Mouse (Mus musculus) B cell, adult (primary cell): ENCODE results near the gene Fkbp15. TPM values are rescaled to one million over a fixed set of nuclear protein-coding genes. Genes with fewer than 3 reads are reported as not detected.

ENCODE experiments used
- total RNA-seq: library from RNA; stranded (reverse); gene quantifications from 4 replicates; pipeline ENCODE4 v1.2.4, GENCODE M21; 2023; ENCODE audit not compliant: inconsistent age

Fkbp15 gene
- 101 to 103 TPM (median 102 TPM) in 4 replicates for total RNA-seq

DNA sequence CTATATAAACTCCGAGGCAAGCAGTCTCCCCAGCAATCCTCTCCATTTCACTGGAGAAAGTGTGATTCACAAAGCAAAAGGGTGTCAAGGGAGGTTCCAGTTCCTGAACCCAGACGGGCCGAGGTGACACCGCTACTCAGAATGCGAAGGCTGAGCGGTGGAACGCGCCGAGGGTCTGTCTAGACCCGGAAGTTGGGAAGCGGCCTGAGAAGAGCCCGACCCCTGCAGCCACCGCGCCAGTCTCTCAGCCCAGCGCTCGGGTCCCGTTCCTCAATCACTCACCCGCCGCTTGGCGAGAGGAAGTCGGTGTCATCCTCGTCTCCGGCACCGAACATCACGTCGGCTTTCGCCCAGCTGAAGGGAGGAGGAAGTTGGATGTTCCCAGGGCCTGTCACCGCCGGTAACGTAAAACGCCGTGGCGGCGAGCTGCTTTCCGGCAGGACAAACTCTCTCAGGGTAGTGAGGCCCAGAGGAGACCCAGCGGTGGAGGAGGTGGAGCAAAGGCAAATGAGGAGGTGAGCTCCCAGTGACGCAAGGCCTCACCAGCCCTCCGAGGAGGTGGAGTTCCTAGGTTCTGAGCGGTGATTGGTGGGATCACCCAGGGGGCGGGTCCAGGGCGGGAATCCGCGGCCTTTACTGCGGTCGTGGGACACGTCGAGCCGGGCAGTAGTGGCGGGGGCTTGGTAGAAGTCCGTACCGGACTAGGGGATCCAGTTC, at the start of gene Fkbp15, which contains the start of gene Slc31a1:
TSS of gene Fkbp15 (minus strand) at position 461 of the 717 bp plus-strand sequence.
TSS of gene Slc31a1 (plus strand) at position 640 of the 717 bp plus-strand sequence.

GRCm38 (mm10) chr4:62408601-62409282, 48.4 kb upstream of the Fkbp15 start, which contains the start of the genes Cdc26 and Prpf4:
Cdc26 (minus strand) TSS chr4:62408642.
Prpf4 (plus strand) TSS chr4:62408797.

DNA sequence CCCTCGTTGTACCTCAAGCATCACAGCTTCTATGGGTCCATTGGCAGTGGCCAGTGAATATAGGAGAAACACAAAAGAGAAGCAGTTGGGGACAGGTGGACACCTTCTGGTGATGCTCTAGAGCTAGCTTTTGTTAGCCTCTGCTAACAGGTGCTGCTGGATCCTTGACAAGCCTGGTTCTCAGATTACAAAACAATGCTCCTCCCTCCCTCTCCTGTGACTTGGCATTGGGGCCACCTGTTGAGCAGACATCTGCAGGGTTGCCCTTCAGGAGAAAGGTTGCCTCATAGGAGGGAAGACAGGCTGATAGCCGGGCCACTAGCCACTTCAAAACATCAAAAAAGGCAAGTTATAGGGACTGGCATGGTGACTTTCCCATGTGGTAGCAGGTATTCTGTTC, 98.1 kb downstream of the Fkbp15 start, which contains the start of gene Slc31a2:
TSS of gene Slc31a2 (plus strand) at position 287 of the 400 bp plus-strand sequence.

Other genes starting within 250 kb of the Fkbp15 start
- gene Mup21, start 209.7 kb downstream of the Fkbp15 start, total RNA-seq: not detected in 4 replicates
- not detected in 4 replicates for gene Zfp37, start 129.5 kb downstream of the Fkbp15 start, total RNA-seq
- 4.0 to 5.7 TPM (median 4.8 TPM) in 4 replicates for gene Slc31a2, start 98.0 kb downstream of the Fkbp15 start, total RNA-seq
- 11.6 to 13.2 TPM (median 12.1 TPM) in 4 replicates for gene Slc31a1, start 179 bp upstream of the Fkbp15 start, total RNA-seq
- gene Cdc26, start 48.1 kb upstream of the Fkbp15 start, total RNA-seq: 45.3 to 57.5 TPM (median 53.3 TPM) in 4 replicates
- 22.3 to 30.1 TPM (median 25.6 TPM) in 4 replicates for gene Prpf4, start 48.2 kb upstream of the Fkbp15 start, total RNA-seq
- not detected in 4 replicates for gene Rnf183, start 74.7 kb upstream of the Fkbp15 start, total RNA-seq
- gene Wdr31, start 110.3 kb upstream of the Fkbp15 start, total RNA-seq: 0.58 to 0.84 TPM in 2 of 4 replicates, not detected in the others
- 7.4 to 11.3 TPM (median 10.2 TPM) in 4 replicates for gene Bspry, start 119.5 kb upstream of the Fkbp15 start, total RNA-seq
- 0.42 to 1.2 TPM in 2 of 4 replicates, not detected in the others for gene Hdhd3, start 142.9 kb upstream of the Fkbp15 start, total RNA-seq
- 19.7 to 20.2 TPM (median 20.0 TPM) in 4 replicates for gene Alad, start 159.4 kb upstream of the Fkbp15 start, total RNA-seq
- 16.1 to 23.4 TPM (median 20.5 TPM) in 4 replicates for gene Pole3, start 164.5 kb upstream of the Fkbp15 start, total RNA-seq
- gene 4933430I17Rik, start 164.8 kb upstream of the Fkbp15 start, total RNA-seq: 0.48 to 1.7 TPM (median 0.70 TPM) in 4 replicates
- gene Rgs3, start 199.3 kb upstream of the Fkbp15 start, total RNA-seq: 33.5 to 36.4 TPM (median 36.0 TPM) in 4 replicates